Mouse (Mus musculus) kidney, embryonic 16.5 days (tissue): ENCODE data around the gene Crtc1. TPM values are rescaled to one million over a fixed set of nuclear protein-coding genes. Genes with fewer than 3 reads are reported as not detected.

Experiments used
- ATAC-seq: fragments of 200-750 bp; cut with Nextera tagmentation; 2 replicates; pipeline ENCODE4 v1.8.0; 2017; ENCODE audit warnings: moderate TSS enrichment; ENCODE audit not compliant: low FRiP score, low TSS enrichment
- H3K27ac ChIP-seq: fragments of 300-500 bp; sonication (generic); 2 replicates; pipeline ENCODE4 v1.5.1; 2014; ENCODE audit warnings: low read length
- H3K27me3 ChIP-seq: fragments of 300-500 bp; sonication (generic); 2 replicates; pipeline ENCODE4 v1.6.1; 2014; ENCODE audit warnings: low read length, control low read depth, mixed read lengths; ENCODE audit not compliant: insufficient read depth
- H3K36me3 ChIP-seq: fragments of 300-500 bp; sonication (generic); 2 replicates; pipeline ENCODE4 v1.6.1; 2014; ENCODE audit warnings: low read length, control low read depth, mixed read lengths; ENCODE audit not compliant: insufficient read depth
- H3K4me1 ChIP-seq: fragments of 300-500 bp; sonication (generic); 2 replicates; pipeline ENCODE4 v1.6.1; 2014; ENCODE audit warnings: low read length, control low read depth, mixed read lengths; ENCODE audit not compliant: insufficient read depth
- H3K4me2 ChIP-seq: fragments of 300-500 bp; sonication (generic); replicated peaks from 2 replicates; pipeline ENCODE4 v1.6.1; 2014; ENCODE audit warnings: low read depth, low read length
- H3K4me3 ChIP-seq: fragments of 300-500 bp; sonication (generic); 2 replicates; pipeline ENCODE4 v1.5.1; 2014; ENCODE audit warnings: mild to moderate bottlenecking, low read length
- H3K9ac ChIP-seq: fragments of 300-500 bp; sonication (generic); replicated peaks from 2 replicates; pipeline ENCODE4 v1.6.1; 2014; ENCODE audit warnings: low read length
- H3K9me3 ChIP-seq: fragments of 300-500 bp; sonication (generic); 2 replicates; pipeline ENCODE4 v1.6.1; 2016; ENCODE audit warnings: low read length, control low read depth
- WGBS: fragments of 180-500 bp; shearing (Covaris S2); extraction: QIAGEN DNeasy Blood & Tissue Kit; methylation state at CpG from one replicate; pipeline ENCODE4 v1.1.7; 2014; 5-methylcytosine and 5-hydroxymethylcytosine counted together
- polyA plus RNA-seq: library from polyadenylated mRNA; unstranded; fragments of >200 nt; fragmentation: Nextera tagmentation; extraction: Ambion mirVana; gene quantifications from 2 replicates; pipeline ENCODE4 v1.2.1, GENCODE M21; 2015

The Crtc1 gene
- polyA plus RNA-seq, 1 experiment from 2014 or later = 19.9 TPM

DNA sequence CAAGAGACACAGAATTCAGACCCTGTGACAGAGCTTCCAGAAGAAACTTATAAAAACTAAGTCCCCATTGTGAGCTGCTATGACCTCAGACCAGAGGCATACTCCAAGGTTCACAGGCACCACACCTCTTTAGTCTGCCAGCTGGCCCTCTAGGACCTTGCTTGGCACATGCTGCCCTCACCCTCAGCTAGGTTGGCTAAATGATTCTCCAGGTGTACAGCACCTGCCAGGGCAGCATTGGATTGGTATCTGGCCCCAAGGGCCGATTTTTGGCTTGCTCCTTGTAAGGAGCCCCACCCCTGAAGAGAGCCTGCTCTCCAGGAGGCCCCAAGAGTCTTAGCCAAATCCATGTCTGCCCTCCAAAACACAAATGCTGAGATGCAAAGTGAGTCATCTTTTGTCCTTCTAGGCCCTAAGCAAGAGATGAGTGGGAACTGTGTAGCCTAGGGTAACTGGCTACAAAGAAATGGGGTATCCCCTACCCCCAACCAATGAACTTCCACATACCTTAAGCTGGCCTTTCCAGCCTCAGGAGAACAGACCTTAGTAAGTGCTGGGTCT lies 91.4 kb downstream of the Crtc1 start:
- 70% methylated on average over 1 of the region's 1 CpGs for WGBS
- Histone ChIP-seq H3K9ac (no peak overlapping the region), H3K4me2 (no peak overlapping the region), H3K36me3 (peaks cover 16% of the 10 kb centered on the region), H3K4me3 (no peak overlapping the region), H3K27me3 (no peaks in the 10 kb centered on the region), H3K27ac (no peak overlapping the region), H3K9me3 (no peaks in the 10 kb centered on the region), H3K4me1 (peaks cover 29% of the 10 kb centered on the region)
- ATAC-seq = no peak

DNA sequence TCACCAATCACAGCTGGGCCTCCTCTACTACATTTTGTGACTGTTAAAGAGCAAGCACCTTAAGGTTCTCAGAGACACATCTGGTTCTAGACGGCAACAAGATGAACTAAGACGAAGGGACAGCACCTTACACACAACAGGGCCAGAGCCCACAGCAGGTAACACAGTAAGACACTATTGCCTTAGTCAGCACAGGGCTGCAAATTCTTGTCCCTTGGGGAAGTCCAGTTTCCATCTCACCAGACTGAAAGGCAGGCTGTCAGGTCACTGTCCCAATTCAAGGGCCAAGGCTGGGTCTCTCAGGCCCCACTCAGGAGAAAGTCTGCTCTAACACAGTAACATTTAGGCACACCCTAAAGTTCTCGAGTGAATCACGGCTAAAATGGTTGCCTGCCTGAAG lies 91.9 kb downstream of the Crtc1 start:
- Histone ChIP-seq H3K4me1 (peaks cover 29% of the 10 kb centered on the region), H3K4me2 (no peak overlapping the region), H3K9ac (no peak overlapping the region), H3K27ac (no peak overlapping the region), H3K4me3 (no peak overlapping the region), H3K9me3 (no peaks in the 10 kb centered on the region), H3K36me3 (peaks cover 20% of the 10 kb centered on the region), H3K27me3 (no peaks in the 10 kb centered on the region)
- WGBS = 82% methylated on average over 4 of the region's 4 CpGs
- ATAC-seq = no peak

DNA sequence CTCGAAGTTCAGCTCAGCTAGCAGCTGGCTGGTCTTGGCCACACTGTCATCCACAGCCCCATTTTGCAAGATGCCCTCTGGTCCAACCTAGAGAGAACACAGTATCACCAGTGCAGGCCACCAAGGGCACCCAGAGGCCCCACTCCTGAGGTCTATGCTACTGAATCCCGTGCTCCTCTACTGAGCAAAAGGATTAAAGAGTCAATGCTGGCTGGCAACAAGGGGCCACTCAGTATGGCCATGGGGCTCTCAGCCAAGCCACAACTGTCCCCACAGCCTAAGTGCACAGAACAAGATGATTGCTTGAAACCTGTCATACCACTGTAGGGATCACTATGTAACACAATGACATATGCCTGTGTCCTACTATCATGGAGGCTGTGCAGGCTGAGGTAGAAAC lies 95.1 kb downstream of the Crtc1 start:
- H3K27ac ChIP-seq = no peak overlapping the region
- H3K4me1 ChIP-seq = 0 out of 2 replicates have a peak, but pooled peaks cover 6% of the 10 kb centered on the region
- no peaks in the 10 kb centered on the region for H3K9me3 ChIP-seq
- WGBS = 84% methylated on average over 2 of the region's 2 CpGs
- no peak for ATAC-seq
- H3K9ac ChIP-seq = no peak overlapping the region
- H3K4me2 ChIP-seq = no peak overlapping the region
- no peak overlapping the region for H3K4me3 ChIP-seq
- no peaks in the 10 kb centered on the region for H3K27me3 ChIP-seq
- peaks cover 46% of the 10 kb centered on the region for H3K36me3 ChIP-seq

DNA sequence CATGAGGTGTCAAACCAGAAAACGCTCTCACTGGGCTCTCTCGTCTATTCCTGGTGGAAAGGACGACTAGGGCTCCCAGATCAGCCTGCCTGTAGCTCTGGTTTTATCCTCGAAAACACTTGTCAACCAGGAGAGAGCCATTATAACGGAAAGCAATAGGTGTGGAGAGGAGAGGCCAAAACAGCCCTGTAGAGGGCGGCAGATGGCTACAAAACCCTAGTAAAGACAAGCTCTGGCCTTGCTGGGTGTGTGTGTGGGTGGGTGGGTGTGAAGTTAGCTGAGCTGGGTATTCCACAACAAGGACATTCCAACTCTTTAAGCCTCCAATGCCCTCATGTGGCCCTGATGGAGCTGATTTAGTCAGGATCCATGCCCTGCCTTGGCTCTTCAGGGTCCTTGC lies 95.7 kb downstream of the Crtc1 start:
- H3K9me3 ChIP-seq = no peaks in the 10 kb centered on the region
- H3K27me3 ChIP-seq = no peaks in the 10 kb centered on the region
- no peak overlapping the region for H3K9ac ChIP-seq
- H3K27ac ChIP-seq = no peak overlapping the region
- 0 out of 2 replicates have a peak, but pooled peaks cover under 1% of the 10 kb centered on the region for H3K4me1 ChIP-seq
- WGBS = 53% methylated on average over 6 of the region's 6 CpGs
- H3K36me3 ChIP-seq = peaks cover 50% of the 10 kb centered on the region
- H3K4me3 ChIP-seq = no peak overlapping the region
- ATAC-seq = no peak
- no peak overlapping the region for H3K4me2 ChIP-seq

DNA sequence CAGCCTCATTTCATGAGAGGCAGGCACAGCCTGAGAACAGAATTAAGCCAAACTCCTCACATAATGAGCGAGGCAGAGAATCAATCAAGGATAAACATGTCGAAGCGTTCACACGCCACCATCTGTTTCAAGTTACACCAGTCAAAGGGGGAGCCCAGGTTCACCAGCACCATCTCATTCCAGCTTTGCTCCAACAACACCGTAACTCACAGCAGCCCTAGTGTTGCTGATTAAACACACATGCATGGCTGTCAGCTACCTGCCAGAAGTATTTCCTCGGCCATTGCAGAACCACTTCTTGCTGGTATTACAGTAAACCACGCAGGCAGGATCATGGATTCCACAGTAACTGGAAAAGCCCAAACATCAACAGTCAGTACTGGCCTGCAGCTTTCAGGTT lies 96.3 kb downstream of the Crtc1 start:
- 61% methylated on average over 7 of the region's 7 CpGs for WGBS
- Histone ChIP-seq H3K27me3 (no peaks in the 10 kb centered on the region), H3K4me1 (no peaks in the 10 kb centered on the region), H3K9me3 (no peaks in the 10 kb centered on the region), H3K9ac (no peak overlapping the region), H3K4me2 (no peak overlapping the region), H3K36me3 (peaks cover 56% of the 10 kb centered on the region), H3K27ac (no peak overlapping the region), H3K4me3 (no peak overlapping the region)
- no peak for ATAC-seq

DNA sequence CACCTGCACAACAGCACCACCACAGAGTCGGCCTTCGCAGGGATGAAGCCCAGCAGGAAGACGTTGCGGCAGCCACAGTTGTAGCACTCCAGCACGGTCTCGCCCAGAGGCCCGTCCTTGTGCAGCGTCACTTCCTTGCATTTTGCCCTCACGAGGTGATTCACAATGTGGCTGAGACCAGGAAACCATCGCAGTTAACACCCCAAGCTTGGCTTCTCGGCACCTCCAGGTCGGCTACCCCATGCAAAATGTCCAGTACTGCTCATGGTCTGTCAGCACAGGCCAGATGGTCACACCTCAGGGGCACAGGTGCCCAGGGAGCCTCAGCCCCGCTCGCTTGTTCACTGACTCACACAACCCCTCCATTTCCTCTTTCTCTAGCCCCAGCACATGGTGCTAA lies 97.4 kb downstream of the Crtc1 start:
- no peak for ATAC-seq
- Histone ChIP-seq H3K27ac (no peak overlapping the region), H3K36me3 (peaks cover 67% of the 10 kb centered on the region), H3K4me1 (no peaks in the 10 kb centered on the region), H3K9ac (no peak overlapping the region), H3K27me3 (no peaks in the 10 kb centered on the region), H3K4me2 (no peak overlapping the region), H3K9me3 (no peaks in the 10 kb centered on the region), H3K4me3 (no peak overlapping the region)
- 88% methylated on average over 14 of the region's 14 CpGs for WGBS

DNA sequence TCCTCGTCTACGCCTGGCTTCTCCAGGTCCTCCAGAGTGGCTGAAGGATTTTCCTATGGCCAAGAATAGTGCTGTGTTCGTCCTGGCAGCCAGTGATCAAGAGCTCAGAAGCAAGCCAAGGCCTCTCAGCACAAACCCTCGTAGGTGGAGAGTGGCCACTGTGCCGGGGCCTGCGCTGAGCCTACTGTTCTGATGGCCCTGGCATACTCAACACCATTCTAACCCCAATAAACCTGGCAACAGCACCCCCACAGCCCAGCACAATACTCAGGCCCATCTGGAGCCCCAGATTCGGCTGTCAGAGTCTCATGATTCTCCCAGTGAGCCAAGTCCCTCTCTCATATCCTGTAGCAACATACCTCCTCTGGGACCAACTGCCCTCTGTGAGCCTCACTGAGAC lies 98.7 kb downstream of the Crtc1 start:
- Histone ChIP-seq H3K4me2 (no peak overlapping the region), H3K27me3 (no peaks in the 10 kb centered on the region), H3K36me3 (peaks cover 76% of the 10 kb centered on the region), H3K9me3 (no peaks in the 10 kb centered on the region), H3K4me1 (no peaks in the 10 kb centered on the region), H3K27ac (no peak overlapping the region), H3K4me3 (no peak overlapping the region), H3K9ac (no peak overlapping the region)
- no peak for ATAC-seq
- 90% methylated on average over 7 of the region's 7 CpGs for WGBS

DNA sequence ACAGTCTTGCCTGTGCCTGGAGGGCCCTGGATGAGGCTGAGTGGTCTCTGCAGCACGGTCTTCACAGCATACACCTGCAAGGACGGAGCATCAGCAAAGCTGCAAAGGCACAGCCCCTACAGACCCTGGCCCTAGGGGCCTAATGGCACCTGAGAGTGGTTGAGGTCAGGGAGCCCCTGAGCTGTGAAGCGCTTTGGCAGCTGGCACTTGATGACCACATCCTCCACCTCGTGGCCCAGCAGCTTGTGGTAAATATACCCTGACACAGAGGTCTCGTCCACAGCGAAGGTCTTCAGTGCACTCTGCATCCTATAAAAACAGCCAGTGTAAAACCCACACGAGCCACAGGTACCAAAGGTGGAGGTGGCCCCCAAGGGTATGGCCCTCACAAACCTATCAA lies 100.4 kb downstream of the Crtc1 start:
- ATAC-seq = no peak
- Histone ChIP-seq H3K9ac (no peak overlapping the region), H3K36me3 (peaks cover 91% of the 10 kb centered on the region), H3K27ac (no peak overlapping the region), H3K4me1 (no peaks in the 10 kb centered on the region), H3K4me3 (no peak overlapping the region), H3K27me3 (no peaks in the 10 kb centered on the region), H3K9me3 (no peaks in the 10 kb centered on the region), H3K4me2 (no peak overlapping the region)
- 85% methylated on average over 7 of the region's 7 CpGs for WGBS

DNA sequence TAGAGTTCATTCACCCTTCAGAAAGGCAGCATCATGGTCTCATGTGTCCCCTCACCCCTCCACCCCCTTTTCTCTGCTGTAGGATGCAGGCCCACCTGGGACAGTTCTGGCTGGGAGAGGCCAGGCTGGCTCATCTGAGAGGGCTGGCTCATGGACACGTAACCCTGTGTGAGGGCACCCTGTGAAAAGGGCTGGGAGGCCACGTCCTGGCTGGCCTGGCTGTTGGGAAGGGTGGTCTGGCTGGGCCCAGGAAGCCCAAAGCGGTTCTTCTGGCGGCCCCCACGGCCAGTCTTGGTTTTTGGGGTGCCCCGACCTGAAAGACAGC lies 106.5 kb downstream of the Crtc1 start:
- H3K4me1 ChIP-seq = peaks cover 22% of the 10 kb centered on the region
- no peak overlapping the region for H3K9ac ChIP-seq
- WGBS = 96% methylated on average over 6 of the region's 6 CpGs
- H3K9me3 ChIP-seq = no peaks in the 10 kb centered on the region
- H3K4me3 ChIP-seq = no peak overlapping the region
- H3K4me2 ChIP-seq = no peak overlapping the region
- no peaks in the 10 kb centered on the region for H3K27me3 ChIP-seq
- ATAC-seq = no peak
- H3K27ac ChIP-seq = no peak overlapping the region
- peaks cover 66% of the 10 kb centered on the region for H3K36me3 ChIP-seq
